Mouse (Mus musculus): Measurements from ENCODE around the gene Zfp946.
A peak's percentile ranks its signal among the peaks of the same experiment; 100 is the strongest.

Gene Zfp946

GRCm38 (mm10) chr17:22423952-22424617 is at the start of gene Zfp946:
Zfp946 (plus strand) TSS chr17:22424222.
- DNase-seq (ENCODE audit: low spot score) = peak; percentile 75

- no peak for DNase-seq (ENCODE audit: low spot score)
Measured at GRCm38 (mm10) chr17:22410756-22411155, 13.3 kb upstream of the Zfp946 start.

- peak; percentile 53 for DNase-seq (ENCODE audit: low spot score)
Measured at GRCm38 (mm10) chr17:22417510-22417909, 6.5 kb upstream of the Zfp946 start.

- DNase-seq (ENCODE audit: low spot score) = peak; percentile 6
Measured at GRCm38 (mm10) chr17:22424636-22425354, 773 bp downstream of the Zfp946 start.

DNA sequence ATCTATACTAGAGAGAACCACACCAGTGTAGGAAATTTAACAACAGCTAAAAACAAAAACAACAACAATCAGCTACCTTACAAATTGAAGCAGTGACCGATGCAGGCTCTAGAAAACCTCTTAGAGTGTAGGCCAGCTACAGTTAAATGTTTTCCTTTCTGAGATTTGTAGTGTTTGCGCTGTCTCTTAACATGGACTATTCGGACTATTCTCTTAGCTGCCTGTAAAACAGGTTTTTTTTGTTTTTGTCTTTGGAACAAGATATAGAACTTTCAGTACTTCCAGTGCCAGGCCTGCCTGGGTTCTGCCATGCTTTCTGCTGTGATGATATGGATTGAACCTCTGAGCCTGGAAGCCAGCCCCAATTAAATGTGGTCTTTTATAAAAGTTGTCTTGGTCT is 23.7 kb downstream of the Zfp946 start:
- DNase-seq (ENCODE audit: low spot score) = no peak

- no peak for DNase-seq (ENCODE audit: low spot score)
Measured at GRCm38 (mm10) chr17:22497120-22497519, 73.1 kb downstream of the Zfp946 start.
